Mouse (Mus musculus) kidney, postnatal 14 days (tissue): Measurements from ENCODE around the gene Gja8.

ENCODE experiments used
- DNase-seq: peaks from one replicate; pipeline ENCODE4 v3.0.0; 2022; ENCODE audit warnings: mixed read lengths

The Gja8 gene

DNA sequence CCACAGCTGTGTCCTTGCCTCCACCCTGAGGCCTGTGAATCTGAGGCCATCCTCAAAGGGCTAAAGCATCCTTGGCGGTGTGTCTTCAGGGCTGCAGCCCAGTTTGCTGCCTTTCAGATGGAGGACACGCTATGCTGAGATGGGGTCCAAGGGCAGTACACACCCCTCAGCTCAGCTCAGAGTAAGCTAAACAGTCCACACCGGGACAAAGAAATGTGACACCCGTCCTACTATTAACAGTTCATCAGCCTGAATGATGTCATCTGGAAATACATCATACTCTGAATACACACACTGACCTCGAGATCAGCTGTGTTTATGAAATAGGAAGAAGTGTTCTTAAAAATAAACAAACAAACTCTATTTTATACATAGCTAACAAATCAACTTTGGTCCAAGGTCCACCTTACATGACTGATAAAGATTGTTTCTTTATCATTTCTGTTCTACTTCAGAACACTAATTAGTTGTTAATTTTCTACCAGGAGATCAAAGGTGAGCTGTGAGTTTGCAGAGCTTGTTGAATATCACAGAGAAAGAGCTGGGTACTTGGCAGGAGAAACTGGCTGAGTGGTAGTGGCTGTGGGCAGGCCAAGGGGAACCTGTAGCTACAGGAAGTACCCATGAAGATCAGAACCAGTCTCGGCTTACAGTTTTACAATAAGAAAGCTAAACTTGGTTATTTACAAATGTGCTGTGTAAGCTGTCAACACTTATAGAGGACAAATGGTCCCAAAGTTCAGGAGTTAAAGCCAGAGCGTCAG lies 50.8 kb downstream of the Gja8 start:
- DNase-seq: peak; percentile 48

- no peak for DNase-seq
Observed at GRCm38 (mm10) chr3:96872501-96872900, 53.3 kb downstream of the Gja8 start.

GRCm38 (mm10) chr3:96871070-96871469 lies 54.8 kb downstream of the Gja8 start:
- DNase-seq: no peak

DNA sequence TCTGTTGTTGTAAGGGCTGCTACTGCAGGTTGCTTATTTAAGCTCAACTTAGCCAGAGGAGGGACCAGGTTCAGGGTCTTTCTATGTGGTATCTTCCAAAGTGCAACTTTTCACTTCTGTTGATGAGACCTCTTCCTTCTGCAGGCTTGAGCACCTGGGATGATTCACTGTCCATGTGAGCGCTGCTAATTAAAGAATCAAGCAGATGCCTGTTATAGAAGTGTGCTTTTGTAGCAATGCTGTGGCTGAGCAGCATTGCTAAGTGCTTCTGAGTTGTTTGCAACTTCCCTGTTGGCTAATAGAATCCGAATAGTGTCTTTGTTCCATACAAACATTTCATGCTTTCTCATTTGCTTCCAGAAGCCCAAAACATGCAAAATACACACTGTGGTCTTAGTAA lies 55.5 kb downstream of the Gja8 start:
- DNase-seq: no peak

DNA sequence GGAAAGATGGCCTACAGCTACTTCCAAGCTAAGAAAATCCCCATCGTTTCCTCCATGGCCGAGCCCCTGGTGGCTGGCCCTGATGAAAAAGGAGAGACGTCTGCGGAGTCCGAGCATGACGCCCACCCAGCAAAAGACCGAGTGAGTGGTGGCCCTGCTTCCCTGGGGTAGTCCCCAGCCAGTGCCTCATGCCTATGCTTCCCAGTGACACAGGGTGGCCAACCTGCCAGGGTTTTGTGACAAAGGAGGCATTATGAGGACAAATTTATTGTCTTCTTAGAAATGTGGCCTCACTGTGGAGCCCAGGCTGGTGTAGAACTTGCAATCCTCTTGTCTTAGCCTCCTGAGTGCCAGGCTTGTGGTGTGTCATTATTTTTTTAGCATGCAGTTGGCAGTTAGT lies 56.7 kb downstream of the Gja8 start:
- no peak for DNase-seq

GRCm38 (mm10) chr3:96868566-96868965 lies 57.3 kb downstream of the Gja8 start:
- no peak for DNase-seq

GRCm38 (mm10) chr3:96867863-96868262 lies 58.0 kb downstream of the Gja8 start:
- DNase-seq: no peak
